8 mouse cellular contexts compared by ENCODE assay signal in genomic region chr5:140829081-140829910, GRCm38 (mm10). TPM values are rescaled to one million over a fixed set of nuclear protein-coding genes. Genes with fewer than 3 reads are reported as not detected.
DNase-seq lines count a peak whose midpoint lies in the region; ATAC-seq and TF ChIP-seq lines count a peak whose summit lies in the region.

No protein-coding gene starts in this region.

- H3K36me3 ChIP-seq in hindbrain, embryonic 14.5 days (replicated peaks; ENCODE audit: control insufficient read depth, insufficient read depth) = no peaks in the 10 kb centered on the region; the same call in 1 of the 2 replicates
- H3K36me3 ChIP-seq in liver, postnatal 0 days (replicated peaks; ENCODE audit: insufficient read depth, low read length) = no peaks in the 10 kb centered on the region

- no peak for ATAC-seq in hindbrain, embryonic 14.5 days (ENCODE audit: low FRiP score)
- ATAC-seq in liver, postnatal 0 days = no peak
- ATAC-seq in frontal cortex, adult (ENCODE audit: low TSS enrichment) = no peak

- H3K4me2 ChIP-seq in hindbrain, embryonic 14.5 days (replicated peaks) = peak overlapping the region; percentile 95
- peak overlapping the region; percentile 95 for H3K4me2 ChIP-seq in liver, postnatal 0 days (ENCODE audit: low read depth, low read length)

- peak overlapping the region; percentile 91 for H3K9ac ChIP-seq in hindbrain, embryonic 14.5 days
- peak overlapping the region; percentile 85 for H3K9ac ChIP-seq in liver, postnatal 0 days (replicated peaks)

- whole genome bisulfite sequencing in hindbrain, embryonic 14.5 days = 37% methylated on average over 18 of the region's 18 CpGs
- 29% methylated on average over 18 of the region's 18 CpGs for WGBS in liver, postnatal 0 days (ENCODE audit: insufficient replicate concordance)

- TF ChIP-seq CTCF in liver, postnatal 0 days (IDR thresholded peaks at IDR 0.05; ENCODE audit: low read depth) = peak; percentile 47

- no peaks in the 10 kb centered on the region for H3K9me3 ChIP-seq in hindbrain, embryonic 14.5 days (ENCODE audit: control insufficient read depth, low read length)
- no peaks in the 10 kb centered on the region for H3K9me3 ChIP-seq in liver, postnatal 0 days (ENCODE audit: low read length)

- H3K4me3 ChIP-seq in hindbrain, embryonic 14.5 days (replicated peaks; ENCODE audit: low read length) = peak overlapping the region; percentile 91
- peak overlapping the region; percentile 78 for H3K4me3 ChIP-seq in liver, postnatal 0 days (ENCODE audit: low read depth, low read length)

- H3K27ac ChIP-seq in hindbrain, embryonic 14.5 days = peak overlapping the region; percentile 82
- H3K27ac ChIP-seq in liver, postnatal 0 days (ENCODE audit: low read depth) = peak overlapping the region; percentile 88

- DNase-seq in layer of hippocampus, adult 11-12 months (ENCODE audit: low spot score) = peak; percentile 60
- no peak for DNase-seq in layer of hippocampus, postnatal 10 days (ENCODE audit: low spot score in 2 of 2)
- DNase-seq in brain, adult 2 months (ENCODE audit: low read depth, low spot score) = peak; percentile 74
- no peak for DNase-seq in hindbrain, embryonic 14.5 days (ENCODE audit: low spot score)
- no peak for DNase-seq in liver, postnatal 0 days
- peak; percentile 54 for DNase-seq in testis, postnatal 10 days (ENCODE audit: low spot score)
- DNase-seq in spleen, postnatal 14 days (ENCODE audit: low spot score in 2 of 2) = no peak

- H3K4me1 ChIP-seq in hindbrain, embryonic 14.5 days (replicated peaks; ENCODE audit: control insufficient read depth, insufficient read depth, low read length) = peaks cover 36% of the 10 kb centered on the region
- H3K4me1 ChIP-seq in liver, postnatal 0 days (ENCODE audit: insufficient read depth) = peaks cover 21% of the 10 kb centered on the region

- no peak for TF ChIP-seq EP300 in liver, postnatal 0 days (IDR thresholded peaks at IDR 0.05; ENCODE audit: low read depth)

- no peaks in the 10 kb centered on the region for H3K27me3 ChIP-seq in hindbrain, embryonic 14.5 days (ENCODE audit: control insufficient read depth, insufficient read depth, low read length)
- no peaks in the 10 kb centered on the region for H3K27me3 ChIP-seq in liver, postnatal 0 days (ENCODE audit: insufficient read depth, low read length)

RNA-seq across cellular contexts. Expression of gene Gna12, which starts 0.9 kb away (rescaled TPM):
- total RNA-seq in layer of hippocampus, postnatal 10 days (2021) = 10 to 100 TPM; 84.6 to 85.9 TPM
- 23.8 and 25.0 TPM in 2 replicates for polyA plus RNA-seq in hindbrain, embryonic 14.5 days (2014; fragmentation: Nextera tagmentation; extraction: Ambion mirVana)
- polyA plus RNA-seq in liver, postnatal 0 days (2015; fragmentation: Nextera tagmentation; extraction: Ambion mirVana) = 12.7 and 14.5 TPM in 2 replicates

Comparison
In these comparisons a context has a peak if more than half of its experiments do, and no peak if none do; other contexts are left out.
1. DNase-seq: peak in layer of hippocampus, adult 11-12 months (single experiment), brain, adult 2 months (single experiment) and testis, postnatal 10 days (single experiment); none in layer of hippocampus, postnatal 10 days (0 of 2), hindbrain, embryonic 14.5 days (single experiment), liver, postnatal 0 days (single experiment) and spleen, postnatal 14 days (0 of 2).